ENCODE assay signal across 22 mouse cellular contexts in the genomic region with DNA sequence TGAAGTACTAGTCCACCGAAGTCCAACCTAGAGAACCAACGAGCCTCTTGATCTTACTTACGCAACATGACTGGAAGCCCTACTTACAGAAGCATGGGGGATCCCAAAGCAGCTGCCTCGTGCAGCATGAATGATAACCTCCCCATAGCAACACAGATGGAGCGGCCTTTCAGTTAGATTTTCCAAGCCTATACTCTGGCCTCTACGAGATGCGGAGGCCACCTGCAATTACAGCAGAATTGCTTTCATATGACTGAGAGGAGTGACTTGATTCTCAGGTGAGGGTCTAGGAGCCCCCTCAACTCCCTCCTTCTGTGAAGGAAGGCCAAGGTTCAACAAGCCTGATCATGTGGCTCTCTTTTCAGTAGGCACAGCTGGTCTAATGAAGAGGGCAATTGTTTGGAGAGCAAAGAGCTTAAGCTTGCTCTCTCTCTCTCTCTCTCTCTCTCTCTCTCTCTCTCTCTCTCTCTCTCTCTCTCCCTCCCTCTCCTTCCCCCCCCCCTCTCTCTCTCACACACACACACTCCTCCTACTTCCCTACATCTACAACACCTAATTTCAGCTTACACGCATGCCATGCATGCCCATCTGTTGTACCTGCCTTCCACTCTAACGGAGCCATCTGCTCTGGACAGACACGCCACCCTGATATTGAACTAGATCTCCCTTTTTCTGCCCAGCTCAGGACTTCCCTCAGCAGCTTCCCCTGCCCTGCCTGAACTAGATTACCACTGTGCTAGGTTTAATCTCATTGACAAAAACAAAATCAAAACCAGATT.
DNase-seq lines count a peak whose midpoint lies in the region; ATAC-seq and TF ChIP-seq lines count a peak whose summit lies in the region.
"Had no signal": no experiment of that assay in that cellular context is flagged by ENCODE, and none has a peak within 500 bp of the region (broad histone marks: within the 10 kb centered on the region; RNA-seq: fewer than 3 reads in every experiment).

No protein-coding gene starts in this region.

- no peak overlapping the region for H3K9ac ChIP-seq in hindbrain, embryonic 16.5 days (ENCODE audit: low read depth, low read length)
- no peak overlapping the region for H3K9ac ChIP-seq in hindbrain, embryonic 12.5 days
- no peak overlapping the region for H3K9ac ChIP-seq in midbrain, embryonic 11.5 days (ENCODE audit: low read length)
- no peak overlapping the region for H3K9ac ChIP-seq in midbrain, embryonic 16.5 days (ENCODE audit: low read depth, low read length)
- H3K9ac ChIP-seq in hindbrain, postnatal 0 days (replicated peaks; ENCODE audit: low read length): no peak overlapping the region
- H3K9ac ChIP-seq: heart, embryonic 15.5 days; limb, embryonic 12.5 days; liver, postnatal 0 days; stomach, embryonic 15.5 days had no signal

- no peak overlapping the region for H3K4me3 ChIP-seq in hindbrain, embryonic 16.5 days (ENCODE audit: low read length)
- H3K4me3 ChIP-seq in hindbrain, embryonic 12.5 days: no peak overlapping the region
- H3K4me3 ChIP-seq in midbrain, embryonic 11.5 days (ENCODE audit: low read depth, low read length): no peak overlapping the region
- no peak overlapping the region for H3K4me3 ChIP-seq in midbrain, embryonic 16.5 days (ENCODE audit: low read depth, low read length)
- no peak overlapping the region for H3K4me3 ChIP-seq in hindbrain, postnatal 0 days (ENCODE audit: low read length)
- H3K4me3 ChIP-seq: forebrain, embryonic 10.5 days; gastrocnemius, adult 2 months; heart, embryonic 15.5 days; limb, embryonic 12.5 days; stomach, embryonic 15.5 days had no signal

- TF ChIP-seq CTCF in hindbrain, postnatal 0 days (IDR thresholded peaks at IDR 0.05; ENCODE audit: low read depth): no peak

- no peak overlapping the region for H3K27ac ChIP-seq in hindbrain, embryonic 16.5 days (ENCODE audit: low read depth, low read length)
- no peak overlapping the region for H3K27ac ChIP-seq in hindbrain, embryonic 12.5 days
- no peak overlapping the region for H3K27ac ChIP-seq in midbrain, embryonic 11.5 days (ENCODE audit: low read depth, low read length)
- H3K27ac ChIP-seq in midbrain, embryonic 16.5 days (ENCODE audit: low read length): no peak overlapping the region
- no peak overlapping the region; the same call in 1 of the 2 replicates for H3K27ac ChIP-seq in hindbrain, postnatal 0 days
- H3K27ac ChIP-seq: forebrain, embryonic 10.5 days; gastrocnemius, adult 2 months; heart, embryonic 15.5 days; kidney, postnatal 0 days; limb, embryonic 12.5 days; macrophage; stomach, embryonic 15.5 days had no signal

- H3K4me2 ChIP-seq in hindbrain, embryonic 16.5 days (ENCODE audit: low read length): no peak overlapping the region
- no peak overlapping the region for H3K4me2 ChIP-seq in hindbrain, embryonic 12.5 days (replicated peaks)
- H3K4me2 ChIP-seq in midbrain, embryonic 11.5 days: no peak overlapping the region
- no peak overlapping the region for H3K4me2 ChIP-seq in midbrain, embryonic 16.5 days (ENCODE audit: low read length)
- no peak overlapping the region for H3K4me2 ChIP-seq in hindbrain, postnatal 0 days (ENCODE audit: low read depth, low read length)
- H3K4me2 ChIP-seq: heart, embryonic 15.5 days; limb, embryonic 12.5 days; liver, embryonic 11.5 days; stomach, embryonic 15.5 days had no signal

- no peaks in the 10 kb centered on the region for H3K4me1 ChIP-seq in hindbrain, embryonic 16.5 days (ENCODE audit: control insufficient read depth, insufficient read depth, low read depth, low read length)
- H3K4me1 ChIP-seq in hindbrain, embryonic 12.5 days: no peaks in the 10 kb centered on the region; the same call in 1 of the 2 replicates
- peaks cover 2% of the 10 kb centered on the region; the same call in 1 of the 2 replicates for H3K4me1 ChIP-seq in midbrain, embryonic 11.5 days (ENCODE audit: control insufficient read depth, insufficient read depth, low read length)
- H3K4me1 ChIP-seq in midbrain, embryonic 16.5 days (ENCODE audit: control insufficient read depth, insufficient read depth, low read length): no peaks in the 10 kb centered on the region
- no peaks in the 10 kb centered on the region for H3K4me1 ChIP-seq in hindbrain, postnatal 0 days (ENCODE audit: insufficient read depth, low read length)
- H3K4me1 ChIP-seq: heart, embryonic 15.5 days; stomach, embryonic 15.5 days had no signal

- H3K27me3 ChIP-seq in hindbrain, embryonic 16.5 days (replicated peaks; ENCODE audit: control insufficient read depth, insufficient read depth, low read length): no peaks in the 10 kb centered on the region
- no peaks in the 10 kb centered on the region for H3K27me3 ChIP-seq in hindbrain, embryonic 12.5 days
- no peaks in the 10 kb centered on the region for H3K27me3 ChIP-seq in midbrain, embryonic 11.5 days (ENCODE audit: control insufficient read depth, insufficient read depth, low read length)
- H3K27me3 ChIP-seq in midbrain, embryonic 16.5 days (ENCODE audit: control insufficient read depth, insufficient read depth, low read depth, low read length): no peaks in the 10 kb centered on the region
- no peaks in the 10 kb centered on the region for H3K27me3 ChIP-seq in hindbrain, postnatal 0 days (ENCODE audit: insufficient read depth, low read length)
- H3K27me3 ChIP-seq: heart, embryonic 15.5 days; stomach, embryonic 15.5 days had no signal

- ATAC-seq in hindbrain, embryonic 16.5 days: peak; percentile 61
- no peak for ATAC-seq in hindbrain, embryonic 12.5 days (ENCODE audit: low FRiP score)
- peak; percentile 67 for ATAC-seq in midbrain, embryonic 11.5 days (ENCODE audit: low FRiP score)
- no peak for ATAC-seq in midbrain, embryonic 16.5 days
- peak; percentile 76 for ATAC-seq in hindbrain, postnatal 0 days
- ATAC-seq: inflammation-experienced regulatory T-cells, adult 6 months; liver, postnatal 0 days had no signal

- WGBS in hindbrain, embryonic 16.5 days: 81% methylated on average over 10 of the region's 10 CpGs
- WGBS in hindbrain, embryonic 12.5 days: 86% methylated on average over 10 of the region's 10 CpGs
- WGBS in midbrain, embryonic 11.5 days: 82% methylated on average over 10 of the region's 10 CpGs
- WGBS in midbrain, embryonic 16.5 days: 64% methylated on average over 10 of the region's 10 CpGs
- WGBS in hindbrain, postnatal 0 days: 73% methylated on average over 10 of the region's 10 CpGs

- H3K36me3 ChIP-seq in hindbrain, embryonic 16.5 days (ENCODE audit: control insufficient read depth, insufficient read depth, low read length): no peaks in the 10 kb centered on the region
- H3K36me3 ChIP-seq in hindbrain, embryonic 12.5 days: no peaks in the 10 kb centered on the region
- no peaks in the 10 kb centered on the region for H3K36me3 ChIP-seq in midbrain, embryonic 11.5 days (ENCODE audit: control insufficient read depth, insufficient read depth, low read length)
- H3K36me3 ChIP-seq in midbrain, embryonic 16.5 days (ENCODE audit: control insufficient read depth, insufficient read depth, low read length): no peaks in the 10 kb centered on the region
- H3K36me3 ChIP-seq in hindbrain, postnatal 0 days (ENCODE audit: insufficient read depth, low read length): no peaks in the 10 kb centered on the region
- H3K36me3 ChIP-seq: forebrain, embryonic 10.5 days; heart, embryonic 15.5 days; limb, embryonic 12.5 days; stomach, embryonic 15.5 days had no signal

- peaks cover 3% of the 10 kb centered on the region for H3K9me3 ChIP-seq in hindbrain, embryonic 16.5 days (ENCODE audit: control insufficient read depth, low read length)
- H3K9me3 ChIP-seq in hindbrain, embryonic 12.5 days (replicated peaks): no peaks in the 10 kb centered on the region
- H3K9me3 ChIP-seq in midbrain, embryonic 11.5 days (ENCODE audit: control insufficient read depth, low read length): no peaks in the 10 kb centered on the region
- H3K9me3 ChIP-seq in midbrain, embryonic 16.5 days (replicated peaks; ENCODE audit: control insufficient read depth, low read length, poor library complexity, severe bottlenecking): no peaks in the 10 kb centered on the region
- H3K9me3 ChIP-seq in hindbrain, postnatal 0 days (ENCODE audit: low read length): no peaks in the 10 kb centered on the region
- H3K9me3 ChIP-seq: forebrain, embryonic 10.5 days; heart, embryonic 15.5 days; stomach, embryonic 15.5 days had no signal

- DNase-seq in midbrain, embryonic 11.5 days (ENCODE audit: low spot score, missing footprints): no peak
- DNase-seq in hindbrain, postnatal 0 days (ENCODE audit: low spot score): no peak
- no peak for DNase-seq in gastrocnemius, postnatal 25 days
- no peak for DNase-seq in layer of hippocampus, postnatal 14 days (ENCODE audit: low spot score in 2 of 2)
- DNase-seq: adrenal gland, adult 2 months; cerebellum, adult 11-12 months; gastrocnemius, adult 2 months; heart, postnatal 36 days; kidney, adult 18-20 months; liver, postnatal 0 days; thymus, postnatal 25 days had no signal

Comparison
In these comparisons a context has a peak if more than half of its experiments do, and no peak if none do; other contexts are left out.
1. ATAC-seq: peak in hindbrain, embryonic 16.5 days (single experiment), midbrain, embryonic 11.5 days (single experiment) and hindbrain, postnatal 0 days (single experiment); none in hindbrain, embryonic 12.5 days (single experiment) and midbrain, embryonic 16.5 days (single experiment).